Mouse (Mus musculus): ENCODE data around the gene Fitm2.
A peak's percentile ranks its signal among the peaks of the same experiment; 100 is the strongest.

Fitm2 gene

GRCm38 (mm10) chr2:163472466-163472851 lies at the start of gene Fitm2:
Fitm2 (minus strand) TSS chr2:163472629.
- peak; percentile 90 for DNase-seq (ENCODE audit: low spot score)

GRCm38 (mm10) chr2:163506300-163507004 lies 34.0 kb upstream of the Fitm2 start, which contains the start of gene Hnf4a:
Hnf4a (plus strand) TSS chr2:163506808.
- DNase-seq (ENCODE audit: low spot score) = no peak

- no peak for DNase-seq (ENCODE audit: low spot score)
Measured at GRCm38 (mm10) chr2:163503191-163503590, 30.8 kb upstream of the Fitm2 start.

GRCm38 (mm10) chr2:163502219-163502618 lies 29.8 kb upstream of the Fitm2 start:
- DNase-seq (ENCODE audit: low spot score) = no peak

- DNase-seq (ENCODE audit: low spot score) = no peak
Measured at GRCm38 (mm10) chr2:163494456-163494855, 22.0 kb upstream of the Fitm2 start.

GRCm38 (mm10) chr2:163493976-163494375 lies 21.5 kb upstream of the Fitm2 start:
- DNase-seq (ENCODE audit: low spot score) = no peak

GRCm38 (mm10) chr2:163493031-163493430 lies 20.6 kb upstream of the Fitm2 start:
- DNase-seq (ENCODE audit: low spot score) = no peak

- no peak for DNase-seq (ENCODE audit: low spot score)
Measured at GRCm38 (mm10) chr2:163492018-163492417, 19.6 kb upstream of the Fitm2 start, which contains the start of gene R3hdml. R3hdml (plus strand) TSS chr2:163492318.

GRCm38 (mm10) chr2:163491351-163491750 lies 18.9 kb upstream of the Fitm2 start:
- no peak for DNase-seq (ENCODE audit: low spot score)

- no peak for DNase-seq (ENCODE audit: low spot score)
Measured at GRCm38 (mm10) chr2:163490656-163491055, 18.2 kb upstream of the Fitm2 start.

- no peak for DNase-seq (ENCODE audit: low spot score)
Measured at GRCm38 (mm10) chr2:163489725-163490291, 17.4 kb upstream of the Fitm2 start.

GRCm38 (mm10) chr2:163487360-163487759 lies 14.9 kb upstream of the Fitm2 start:
- DNase-seq (ENCODE audit: low spot score) = no peak

- no peak for DNase-seq (ENCODE audit: low spot score)
Measured at GRCm38 (mm10) chr2:163481539-163482029, 9.2 kb upstream of the Fitm2 start.

GRCm38 (mm10) chr2:163480191-163480825 lies 7.9 kb upstream of the Fitm2 start:
- no peak for DNase-seq (ENCODE audit: low spot score)

- DNase-seq (ENCODE audit: low spot score) = no peak
Measured at GRCm38 (mm10) chr2:163471710-163472465, 541 bp downstream of the Fitm2 start.

- DNase-seq (ENCODE audit: low spot score) = no peak
Measured at GRCm38 (mm10) chr2:163471136-163471535, 1.3 kb downstream of the Fitm2 start.

- no peak for DNase-seq (ENCODE audit: low spot score)
Measured at GRCm38 (mm10) chr2:163469711-163470110, 2.7 kb downstream of the Fitm2 start.

GRCm38 (mm10) chr2:163468866-163469265 lies 3.6 kb downstream of the Fitm2 start:
- no peak for DNase-seq (ENCODE audit: low spot score)

GRCm38 (mm10) chr2:163467585-163467984 lies 4.8 kb downstream of the Fitm2 start:
- no peak for DNase-seq (ENCODE audit: low spot score)

- no peak for DNase-seq (ENCODE audit: low spot score)
Measured at GRCm38 (mm10) chr2:163466771-163467170, 5.7 kb downstream of the Fitm2 start.

GRCm38 (mm10) chr2:163464562-163464961 lies 7.9 kb downstream of the Fitm2 start:
- DNase-seq (ENCODE audit: low spot score) = no peak

- no peak for DNase-seq (ENCODE audit: low spot score)
Measured at GRCm38 (mm10) chr2:163463998-163464397, 8.4 kb downstream of the Fitm2 start.

All from urinary bladder, postnatal 10 days (tissue).